Comparison of ENCODE assay signal across 13 mouse cellular contexts in the genomic region with DNA sequence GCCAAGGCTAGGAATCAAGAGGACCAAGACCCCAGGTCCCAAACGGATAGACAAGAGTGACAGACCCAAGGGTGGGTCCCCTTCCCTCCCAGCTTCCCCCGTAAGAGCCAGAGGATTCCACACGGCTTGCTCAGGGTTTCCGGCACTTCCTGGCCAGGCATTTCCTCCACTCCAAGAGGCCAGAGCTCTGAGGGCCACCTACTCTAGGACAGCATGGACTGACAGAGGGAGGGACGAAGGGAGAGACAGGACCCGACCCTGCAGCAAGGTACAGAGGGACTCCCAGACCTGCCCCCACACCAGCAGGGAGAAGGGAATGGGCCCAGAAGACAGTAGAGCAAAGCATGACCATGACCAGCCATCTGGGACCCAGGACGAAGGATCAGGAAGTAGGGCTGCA. TPM values are rescaled to one million over a fixed set of nuclear protein-coding genes. Genes with fewer than 3 reads are reported as not detected.
A peak's percentile ranks its signal among the peaks of the same experiment; 100 is the strongest.
DNase-seq lines count a peak whose midpoint lies in the region; ATAC-seq lines count a peak whose summit lies in the region.
"Had no signal": no experiment of that assay in that cellular context is flagged by ENCODE, and none has a peak within 500 bp of the region (broad histone marks: within the 10 kb centered on the region; RNA-seq: fewer than 3 reads in every experiment).

No protein-coding gene starts in this region.

- peak; percentile 46 for DNase-seq in cerebellum, adult 9-11 months
- no peak for DNase-seq in cerebellum, postnatal 4 days (ENCODE audit: low spot score in 2 of 2)
- no peak for DNase-seq in liver, embryonic 11.5 days (ENCODE audit: low spot score)
- DNase-seq in liver: no peak
- DNase-seq in lung, postnatal 4 days: peak; percentile 36 to 65
- no peak for DNase-seq in layer of hippocampus, adult 11-12 months (ENCODE audit: low spot score)
- DNase-seq: embryo, embryonic 11 days; kidney, adult 9 months; thymus, postnatal 14 days had no signal

- H3K27ac ChIP-seq in liver, embryonic 11.5 days (ENCODE audit: low read depth, low read length): no peak overlapping the region
- no peak overlapping the region; the same call in 1 of the 2 replicates for H3K27ac ChIP-seq in heart, embryonic 13.5 days (replicated peaks)
- H3K27ac ChIP-seq: forebrain, embryonic 13.5 days had no signal

- H3K9me3 ChIP-seq in liver, embryonic 11.5 days (ENCODE audit: control insufficient read depth, low read length): no peaks in the 10 kb centered on the region
- no peaks in the 10 kb centered on the region for H3K9me3 ChIP-seq in heart, embryonic 13.5 days
- H3K9me3 ChIP-seq: forebrain, embryonic 13.5 days had no signal

- peaks cover 67% of the 10 kb centered on the region for H3K4me1 ChIP-seq in liver, embryonic 11.5 days (replicated peaks; ENCODE audit: control insufficient read depth, insufficient read depth, low read length)
- H3K4me1 ChIP-seq in heart, embryonic 13.5 days: peaks cover 94% of the 10 kb centered on the region

- H3K4me3 ChIP-seq in liver, embryonic 11.5 days (ENCODE audit: low read depth, low read length): no peak overlapping the region
- no peak overlapping the region for H3K4me3 ChIP-seq in heart, embryonic 13.5 days
- H3K4me3 ChIP-seq: forebrain, embryonic 13.5 days had no signal

- 0 out of 2 replicates have a peak overlapping the region, but pooled peaks have one; percentile 30 for H3K9ac ChIP-seq in liver, embryonic 11.5 days (ENCODE audit: low read depth, low read length)
- peak overlapping the region; percentile 5; the same call in 1 of the 2 replicates for H3K9ac ChIP-seq in heart, embryonic 13.5 days
- H3K9ac ChIP-seq: forebrain, embryonic 13.5 days had no signal

- H3K36me3 ChIP-seq in liver, embryonic 11.5 days (ENCODE audit: control insufficient read depth, insufficient read depth, low read length): no peaks in the 10 kb centered on the region
- no peaks in the 10 kb centered on the region for H3K36me3 ChIP-seq in heart, embryonic 13.5 days

- H3K27me3 ChIP-seq in liver, embryonic 11.5 days (replicated peaks; ENCODE audit: control insufficient read depth, insufficient read depth, low read length): no peaks in the 10 kb centered on the region
- no peaks in the 10 kb centered on the region for H3K27me3 ChIP-seq in heart, embryonic 13.5 days (replicated peaks)
- H3K27me3 ChIP-seq: forebrain, embryonic 13.5 days had no signal

- peak overlapping the region; percentile 8; the same call in 1 of the 2 replicates for H3K4me2 ChIP-seq in liver, embryonic 11.5 days
- H3K4me2 ChIP-seq in heart, embryonic 13.5 days: no peak overlapping the region
- H3K4me2 ChIP-seq: forebrain, embryonic 13.5 days had no signal

- ATAC-seq in liver, embryonic 11.5 days (replicated peaks; ENCODE audit: low FRiP score): no peak
- no peak for ATAC-seq in heart, embryonic 13.5 days (ENCODE audit: extremely low read depth, insufficient number of reproducible peaks, low FRiP score, low TSS enrichment)
- no peak for ATAC-seq in monocyte, adult 5-6 weeks (replicated peaks; ENCODE audit: insufficient number of reproducible peaks, low FRiP score, low TSS enrichment, poor library complexity, severe bottlenecking)
- ATAC-seq: forebrain, embryonic 13.5 days had no signal

- 47% methylated on average over 7 of the region's 7 CpGs for WGBS in liver, embryonic 11.5 days
- WGBS in heart, embryonic 13.5 days: 59% methylated on average over 7 of the region's 7 CpGs

RNA-seq across cellular contexts. Expression of a gene that starts 7.6 kb away (rescaled TPM):
- polyA plus RNA-seq in liver, embryonic 11.5 days (2014; fragmentation: Nextera tagmentation; extraction: Ambion mirVana): 5.9 and 7.4 TPM in 2 replicates
- 4.9 and 5.8 TPM in 2 replicates for polyA plus RNA-seq in heart, embryonic 13.5 days (2015; fragmentation: Nextera tagmentation; extraction: Ambion mirVana)
- 0.32 to 1.4 TPM in 2 of 3 replicates, not detected in the other for total RNA-seq in monocyte, adult 5-6 weeks (2017)

RNA-seq across cellular contexts. Expression of a gene that starts 38.4 kb away (rescaled TPM):
- polyA plus RNA-seq in liver, embryonic 11.5 days (2014; fragmentation: Nextera tagmentation; extraction: Ambion mirVana): 0.14 TPM in 1 of 2 replicates, not detected in the other
- polyA plus RNA-seq in heart, embryonic 13.5 days (2015; fragmentation: Nextera tagmentation; extraction: Ambion mirVana): 0.71 and 1.1 TPM in 2 replicates
- total RNA-seq in monocyte, adult 5-6 weeks (2017): not detected in 3 replicates
- total RNA-seq: granulocyte monocyte progenitor cell, adult 5-6 weeks had no signal

Comparison
In these comparisons a context has a peak if more than half of its experiments do, and no peak if none do; other contexts are left out.
1. DNase-seq: peak in cerebellum, adult 9-11 months (single experiment) and lung, postnatal 4 days (2 of 2); none in cerebellum, postnatal 4 days (0 of 2), liver, embryonic 11.5 days (single experiment), liver (single experiment) and layer of hippocampus, adult 11-12 months (single experiment).